Mouse (Mus musculus) E14TG2a.4 (cell line): ENCODE data around the gene Ccdc89.

Experiments
- H3K27me3 ChIP-seq: 2 replicates; pipeline ENCODE4 v1.6.1; 2014; ENCODE audit warnings: low read length, control low read depth; ENCODE audit not compliant: insufficient read depth
- H3K36me3 ChIP-seq: 2 replicates; pipeline ENCODE4 v1.6.1; 2014; ENCODE audit warnings: low read length, control low read depth; ENCODE audit not compliant: insufficient read depth
- H3K4me1 ChIP-seq: replicated peaks from 2 replicates; pipeline ENCODE4 v1.6.1; 2014; ENCODE audit warnings: low read depth, low read length, control low read depth
- H3K4me3 ChIP-seq: replicated peaks from 2 replicates; pipeline ENCODE4 v1.5.1; 2014; ENCODE audit warnings: mild to moderate bottlenecking, low read length
- H3K9me3 ChIP-seq: 2 replicates; pipeline ENCODE4 v1.6.1; 2014; ENCODE audit warnings: low read length, control low read depth
- CTCF ChIP-seq: conservative IDR thresholded peaks from 2 replicates; pipeline ENCODE4 v1.5.1; 2014; ENCODE audit warnings: low read length
- NANOG ChIP-seq: IDR thresholded peaks from 2 replicates; pipeline ENCODE4 v1.6.1; 2014; ENCODE audit warnings: borderline replicate concordance, low read length, mixed read lengths
- POU5F1 ChIP-seq: IDR thresholded peaks from 2 replicates; pipeline ENCODE4 v1.6.1; 2014; ENCODE audit warnings: low read length, borderline replicate concordance

The Ccdc89 gene

GRCm38 (mm10) chr7:90457517-90457916 is 31.1 kb downstream of the Ccdc89 start:
- H3K27me3 ChIP-seq, result peaks cover 2% of the 10 kb centered on the region
- peaks cover 41% of the 10 kb centered on the region for H3K4me1 ChIP-seq
- peaks cover 24% of the 10 kb centered on the region for H3K36me3 ChIP-seq
- no peaks in the 10 kb centered on the region for H3K9me3 ChIP-seq
- peak overlapping the region; percentile 94 for H3K4me3 ChIP-seq
- TF ChIP-seq NANOG, result no peak
- TF ChIP-seq CTCF, result no peak
- TF ChIP-seq POU5F1, result no peak

DNA sequence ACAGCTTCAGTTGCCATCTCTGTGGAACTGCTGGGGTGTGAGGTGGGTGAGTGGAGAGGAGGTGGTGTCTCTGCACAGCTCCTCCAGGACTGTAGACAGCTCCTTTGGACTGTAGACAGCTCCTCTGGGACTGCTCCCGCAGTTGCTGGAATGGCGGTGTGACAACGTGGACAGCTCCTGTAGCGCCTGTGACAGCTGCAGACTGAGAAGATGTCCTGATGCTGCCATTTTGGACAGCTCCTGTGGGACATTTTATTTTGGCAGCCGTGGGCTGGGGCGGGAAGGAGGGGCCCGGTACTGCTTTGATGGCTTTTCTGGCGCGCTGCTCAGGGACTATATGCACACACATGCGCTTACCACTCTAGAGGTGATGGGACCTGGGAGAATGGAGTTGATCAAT is 34.0 kb downstream of the Ccdc89 start:
- no peak for TF ChIP-seq NANOG
- peak overlapping the region; percentile 43; the same call in 1 of the 2 replicates for H3K4me3 ChIP-seq
- no peaks in the 10 kb centered on the region for H3K9me3 ChIP-seq
- peaks cover 2% of the 10 kb centered on the region for H3K27me3 ChIP-seq
- H3K36me3 ChIP-seq, result no peaks in the 10 kb centered on the region
- H3K4me1 ChIP-seq, result peaks cover 41% of the 10 kb centered on the region

GRCm38 (mm10) chr7:90460930-90461329 is 34.6 kb downstream of the Ccdc89 start:
- H3K4me3 ChIP-seq, result peak overlapping the region; percentile 43
- H3K4me1 ChIP-seq, result peaks cover 37% of the 10 kb centered on the region
- H3K9me3 ChIP-seq, result no peaks in the 10 kb centered on the region
- no peaks in the 10 kb centered on the region for H3K36me3 ChIP-seq
- peaks cover 2% of the 10 kb centered on the region for H3K27me3 ChIP-seq
- no peak for TF ChIP-seq POU5F1
- peak; percentile 31 for TF ChIP-seq CTCF

DNA sequence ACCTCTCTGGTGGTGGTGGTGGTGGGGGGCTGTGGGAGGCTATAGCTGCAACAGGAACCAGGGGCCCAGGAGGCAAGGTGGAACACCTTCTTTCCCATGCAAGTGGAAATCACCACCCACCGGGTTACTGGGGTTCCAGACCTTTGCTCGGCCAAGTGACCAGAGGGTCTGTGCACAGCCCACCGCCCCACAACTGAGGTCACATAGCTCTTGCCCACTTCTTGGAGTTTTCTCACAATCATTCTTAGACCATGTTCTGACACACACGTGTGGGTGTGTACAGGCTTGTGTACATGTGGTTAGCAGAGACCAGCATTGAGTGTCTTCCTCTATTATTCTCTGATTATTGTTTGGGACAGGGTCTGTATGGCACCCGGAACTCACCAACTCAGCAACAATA is 35.1 kb downstream of the Ccdc89 start:
- TF ChIP-seq POU5F1, result no peak
- no peak for TF ChIP-seq CTCF
- TF ChIP-seq NANOG, result no peak
- no peaks in the 10 kb centered on the region; the same call in 1 of the 2 replicates for H3K36me3 ChIP-seq
- H3K9me3 ChIP-seq, result no peaks in the 10 kb centered on the region
- H3K4me3 ChIP-seq, result peak overlapping the region; percentile 43
- H3K4me1 ChIP-seq, result peaks cover 32% of the 10 kb centered on the region
- peaks cover 2% of the 10 kb centered on the region for H3K27me3 ChIP-seq

DNA sequence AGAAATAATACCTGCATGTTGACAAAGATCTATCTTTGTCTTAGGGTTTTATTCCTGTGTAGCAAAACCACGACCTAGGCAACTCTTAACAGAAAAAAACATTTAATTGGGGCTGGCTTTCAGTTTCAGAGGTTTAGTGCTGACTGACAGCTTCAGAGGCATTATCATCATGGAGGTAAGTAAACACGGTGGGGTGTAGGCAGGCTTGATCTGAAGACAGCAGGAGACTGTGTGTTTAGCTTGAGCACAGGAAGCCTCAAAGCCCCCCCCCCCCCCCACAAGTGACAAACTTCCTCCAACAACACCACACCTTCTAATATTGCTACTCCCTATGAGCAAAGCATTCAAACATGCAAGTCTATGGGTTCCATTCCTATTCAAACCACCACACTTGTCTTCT is 47.1 kb downstream of the Ccdc89 start:
- Histone ChIP-seq H3K4me1 (peaks cover 41% of the 10 kb centered on the region), H3K4me3 (no peak overlapping the region; the same call in 1 of the 2 replicates), H3K36me3 (peaks cover 34% of the 10 kb centered on the region), H3K27me3 (peaks cover 4% of the 10 kb centered on the region), H3K9me3 (no peaks in the 10 kb centered on the region)
- no peak for TF ChIP-seq POU5F1
- TF ChIP-seq NANOG, result no peak
- no peak for TF ChIP-seq CTCF

- Histone ChIP-seq H3K4me1 (peaks cover 41% of the 10 kb centered on the region), H3K9me3 (no peaks in the 10 kb centered on the region), H3K27me3 (peaks cover 4% of the 10 kb centered on the region), H3K4me3 (peak within 1 kb of the TSS; percentile 91), H3K36me3 (peaks cover 12% of the 10 kb centered on the region)
- TF ChIP-seq NANOG (no peak), POU5F1 (no peak), CTCF (no peak)
These were observed 49.5 kb downstream of the Ccdc89 start, which contains the start of gene Tmem126b for GRCm38 (mm10) chr7:90475793-90476312. Gene Tmem126b, minus strand, starts transcription at chr7:90476001.

DNA sequence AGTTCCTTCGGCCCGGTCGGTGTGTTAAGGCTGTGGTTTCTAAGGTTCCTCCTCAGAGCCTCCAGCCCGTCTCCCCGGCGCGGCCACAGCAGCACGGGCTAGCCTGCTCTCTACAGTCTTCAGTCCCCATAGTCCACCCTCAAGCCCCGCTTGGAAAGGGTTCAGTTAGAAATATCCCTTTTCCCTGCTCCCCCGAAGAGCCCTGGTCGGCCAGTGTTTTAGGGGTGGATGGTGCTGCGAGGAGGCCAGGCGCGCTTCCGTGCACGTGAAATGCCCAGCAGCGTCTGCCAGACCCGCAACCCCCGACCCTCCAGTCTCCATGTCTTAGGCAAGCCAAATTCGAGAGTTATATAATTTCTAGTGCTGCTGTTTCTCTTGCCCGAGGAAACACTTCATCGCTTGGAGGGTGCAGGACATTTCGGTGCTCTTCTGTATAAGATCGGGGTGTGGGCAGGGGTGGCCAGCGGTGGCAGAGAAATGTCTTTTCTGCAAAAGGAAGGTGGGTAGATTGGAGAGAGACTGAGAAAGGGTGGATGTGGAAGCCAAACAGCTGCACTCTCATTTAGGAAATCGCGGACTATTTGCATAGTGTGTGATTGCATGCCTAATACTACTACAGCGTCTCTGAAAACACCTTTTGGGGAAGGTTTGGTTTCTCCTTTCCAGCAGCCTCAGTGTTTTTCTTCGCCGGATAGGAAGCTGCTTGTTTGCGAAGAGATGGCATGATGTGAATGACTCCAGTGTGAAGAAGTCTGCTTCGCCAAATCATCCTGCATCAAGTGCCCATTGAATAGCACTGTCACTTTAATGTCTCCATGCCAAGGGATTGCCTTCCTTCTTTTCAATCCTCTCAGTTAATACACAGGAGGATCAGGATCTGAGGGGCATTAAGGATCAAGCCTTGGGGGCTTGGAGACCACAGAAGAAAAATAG is 50.2 kb downstream of the Ccdc89 start, which contains the start of gene Dlg2:
Dlg2 (plus strand) TSS at position 360 of the 933 bp plus-strand sequence.
- Histone ChIP-seq H3K4me1 (peaks cover 41% of the 10 kb centered on the region), H3K9me3 (no peaks in the 10 kb centered on the region), H3K4me3 (peak within 1 kb of the TSS; percentile 91), H3K36me3 (peaks cover 7% of the 10 kb centered on the region), H3K27me3 (peaks cover 4% of the 10 kb centered on the region)
- TF ChIP-seq CTCF, result no peak
- no peak for TF ChIP-seq POU5F1
- TF ChIP-seq NANOG, result no peak
